Mouse (Mus musculus) embryonic facial prominence, embryonic 13.5 days (tissue): Measurements from ENCODE around the gene Lrrc3b. TPM values are rescaled to one million over a fixed set of nuclear protein-coding genes. Genes with fewer than 3 reads are reported as not detected.

Experiments used
- ATAC-seq: fragments of 200-750 bp; cut with Nextera tagmentation; 2 replicates; pipeline ENCODE4 v1.8.0; 2017; ENCODE audit warnings: low read depth; ENCODE audit not compliant: insufficient number of reproducible peaks, insufficient read depth, low FRiP score, low TSS enrichment
- H3K27ac ChIP-seq: fragments of 300-500 bp; sonication (generic); 2 replicates; pipeline ENCODE4 v1.5.1; 2015; ENCODE audit warnings: moderate library complexity, mild to moderate bottlenecking, inconsistent platforms
- H3K27me3 ChIP-seq: fragments of 300-500 bp; sonication (generic); 2 replicates; pipeline ENCODE4 v1.6.1; 2015; ENCODE audit warnings: mild to moderate bottlenecking, inconsistent platforms
- H3K36me3 ChIP-seq: fragments of 300-500 bp; sonication (generic); 2 replicates; pipeline ENCODE4 v1.6.1; 2015; ENCODE audit warnings: mild to moderate bottlenecking, inconsistent platforms
- H3K4me1 ChIP-seq: fragments of 300-500 bp; sonication (generic); 2 replicates; pipeline ENCODE4 v1.6.1; 2015; ENCODE audit warnings: inconsistent platforms
- H3K4me2 ChIP-seq: fragments of 300-500 bp; sonication (generic); 2 replicates; pipeline ENCODE4 v1.6.1; 2015; ENCODE audit warnings: moderate library complexity, mild to moderate bottlenecking, inconsistent platforms
- H3K4me3 ChIP-seq: fragments of 300-500 bp; sonication (generic); 2 replicates; pipeline ENCODE4 v1.5.1; 2015; ENCODE audit warnings: mild to moderate bottlenecking, inconsistent platforms
- H3K9ac ChIP-seq: fragments of 300-500 bp; sonication (generic); 2 replicates; pipeline ENCODE4 v1.6.1; 2015; ENCODE audit warnings: mild to moderate bottlenecking, inconsistent platforms
- H3K9me3 ChIP-seq: fragments of 300-500 bp; sonication (generic); 2 replicates; pipeline ENCODE4 v1.6.1; 2016; ENCODE audit warnings: inconsistent platforms
- whole genome bisulfite sequencing: fragments of 180-500 bp; shearing (Covaris S2); methylation state at CpG from one replicate; pipeline ENCODE4 v1.1.7; 2015; ENCODE audit warnings: mixed read lengths; 5-methylcytosine and 5-hydroxymethylcytosine counted together
- polyA plus RNA-seq: library from polyadenylated mRNA; unstranded; fragments of >200 nt; fragmentation: Nextera tagmentation; extraction: Ambion mirVana; gene quantifications from 2 replicates; pipeline ENCODE4 v1.2.1, GENCODE M21; 2015

Lrrc3b gene
- polyA plus RNA-seq, 1 experiment from 2014 or later = 1.6 TPM

GRCm38 (mm10) chr14:15383133-15383532 lies 55.7 kb downstream of the Lrrc3b start:
- Histone ChIP-seq H3K27me3 (no peaks in the 10 kb centered on the region), H3K9me3 (no peaks in the 10 kb centered on the region), H3K36me3 (no peaks in the 10 kb centered on the region), H3K27ac (no peak overlapping the region), H3K4me3 (no peak overlapping the region), H3K9ac (no peak overlapping the region), H3K4me2 (no peak overlapping the region), H3K4me1 (no peaks in the 10 kb centered on the region)
- 49% methylated on average over 2 of the region's 2 CpGs for WGBS
- ATAC-seq = no peak

DNA sequence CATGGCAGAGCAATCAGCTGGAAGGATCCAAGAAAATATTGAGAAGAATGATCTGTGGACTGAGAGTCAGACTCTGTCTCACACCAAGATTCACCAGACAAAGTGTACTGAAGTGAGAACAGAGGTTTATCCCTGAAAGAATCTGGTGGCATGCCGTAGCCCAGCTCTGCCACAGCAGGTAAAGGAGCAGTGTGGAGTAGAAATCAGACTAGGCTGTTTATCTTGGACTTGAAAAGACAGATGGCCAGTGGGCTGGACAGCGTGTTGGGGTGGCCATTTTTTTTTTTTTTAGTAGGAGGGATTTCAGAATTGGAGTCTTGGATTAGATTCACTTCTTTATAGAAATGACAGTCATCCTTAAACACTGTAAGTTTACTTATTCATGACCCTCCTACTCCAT lies 61.4 kb downstream of the Lrrc3b start:
- H3K27ac ChIP-seq = no peak overlapping the region
- H3K9ac ChIP-seq = no peak overlapping the region
- no peak for ATAC-seq
- 88% methylated on average over 2 of the region's 2 CpGs for WGBS
- no peaks in the 10 kb centered on the region for H3K27me3 ChIP-seq
- no peaks in the 10 kb centered on the region for H3K9me3 ChIP-seq
- H3K36me3 ChIP-seq = no peaks in the 10 kb centered on the region
- H3K4me1 ChIP-seq = no peaks in the 10 kb centered on the region
- no peak overlapping the region for H3K4me2 ChIP-seq
- no peak overlapping the region for H3K4me3 ChIP-seq

- Histone ChIP-seq H3K9ac (no peak overlapping the region), H3K27me3 (no peaks in the 10 kb centered on the region), H3K4me1 (no peaks in the 10 kb centered on the region), H3K4me3 (no peak overlapping the region), H3K36me3 (no peaks in the 10 kb centered on the region), H3K4me2 (no peak overlapping the region), H3K27ac (no peak overlapping the region), H3K9me3 (no peaks in the 10 kb centered on the region)
- 92% methylated on average over 1 of the region's 1 CpGs for WGBS
- ATAC-seq = no peak
Measured at GRCm38 (mm10) chr14:15376786-15377185, 62.0 kb downstream of the Lrrc3b start.

DNA sequence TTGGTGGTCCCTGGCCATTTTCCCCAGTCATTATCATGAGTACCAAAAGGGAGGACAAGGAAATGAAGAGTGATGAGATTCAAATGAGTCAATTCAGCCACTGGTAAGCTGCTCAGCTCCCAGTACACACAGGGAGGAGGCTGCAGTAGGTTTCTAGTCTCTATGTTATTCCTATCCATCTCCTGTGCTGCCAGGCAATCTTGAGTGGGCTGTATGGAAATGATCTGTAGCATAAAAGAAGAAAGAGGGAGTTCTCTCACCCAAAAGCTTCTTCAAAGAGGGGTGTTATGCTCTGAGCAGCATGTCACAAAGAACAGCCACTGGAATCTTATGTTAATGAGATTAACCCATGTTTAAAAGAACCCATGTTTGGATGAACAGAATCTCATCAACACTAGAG lies 64.5 kb downstream of the Lrrc3b start:
- H3K4me1 ChIP-seq = no peaks in the 10 kb centered on the region
- ATAC-seq = no peak
- no peaks in the 10 kb centered on the region for H3K27me3 ChIP-seq
- H3K4me2 ChIP-seq = no peak overlapping the region
- no peak overlapping the region for H3K27ac ChIP-seq
- no peak overlapping the region for H3K4me3 ChIP-seq
- H3K36me3 ChIP-seq = no peaks in the 10 kb centered on the region
- H3K9me3 ChIP-seq = no peaks in the 10 kb centered on the region
- no peak overlapping the region for H3K9ac ChIP-seq

DNA sequence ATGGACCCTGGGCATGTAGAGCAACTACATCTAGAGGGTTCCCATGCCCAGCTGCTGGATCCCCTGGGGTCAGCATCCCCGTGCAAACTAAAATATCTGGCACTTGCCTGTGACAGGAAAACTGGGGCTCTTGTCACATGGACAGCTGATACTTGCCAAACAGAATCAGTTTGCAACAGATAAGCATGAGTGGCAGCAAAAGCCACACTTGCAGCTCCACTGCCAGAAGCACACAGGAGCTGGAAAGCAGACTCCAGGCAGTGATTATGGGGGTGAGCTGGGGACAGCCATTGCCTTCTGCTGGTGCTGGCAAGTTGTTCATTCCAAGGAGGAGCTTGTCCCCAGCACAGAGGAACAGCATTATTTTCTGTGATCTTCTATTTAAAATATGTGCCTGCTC lies 65.8 kb downstream of the Lrrc3b start:
- Histone ChIP-seq H3K27ac (no peak overlapping the region), H3K36me3 (no peaks in the 10 kb centered on the region), H3K4me2 (no peak overlapping the region), H3K9ac (no peak overlapping the region), H3K9me3 (no peaks in the 10 kb centered on the region), H3K27me3 (no peaks in the 10 kb centered on the region), H3K4me1 (no peaks in the 10 kb centered on the region), H3K4me3 (no peak overlapping the region)
- ATAC-seq = no peak
- 48% methylated on average over 1 of the region's 1 CpGs for WGBS

DNA sequence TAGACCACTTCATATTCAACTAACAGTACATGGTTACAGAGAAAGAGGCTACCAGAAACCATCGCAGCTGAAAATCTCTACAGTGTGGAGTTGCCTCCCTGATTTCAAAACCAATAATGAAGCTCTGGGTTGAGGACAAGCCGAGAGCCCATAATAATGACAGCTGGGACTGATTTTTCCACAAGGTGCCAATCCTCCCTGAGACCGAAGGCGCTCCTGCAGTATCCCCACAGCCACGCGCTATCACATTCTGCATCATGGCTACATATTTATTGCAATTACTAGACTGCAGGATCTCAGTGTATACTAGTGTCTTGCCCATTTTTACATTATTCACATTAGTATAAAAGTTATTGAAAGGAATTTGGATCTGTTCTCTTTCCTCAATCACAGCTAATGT lies 73.7 kb downstream of the Lrrc3b start:
- Histone ChIP-seq H3K36me3 (no peaks in the 10 kb centered on the region), H3K27me3 (no peaks in the 10 kb centered on the region), H3K4me2 (no peak overlapping the region), H3K9me3 (no peaks in the 10 kb centered on the region), H3K9ac (no peak overlapping the region), H3K27ac (no peak overlapping the region), H3K4me3 (no peak overlapping the region), H3K4me1 (no peaks in the 10 kb centered on the region)
- WGBS = 81% methylated on average over 6 of the region's 6 CpGs
- no peak for ATAC-seq

GRCm38 (mm10) chr14:15359893-15360292 lies 78.9 kb downstream of the Lrrc3b start:
- Histone ChIP-seq H3K9me3 (no peaks in the 10 kb centered on the region), H3K27me3 (no peaks in the 10 kb centered on the region), H3K4me3 (no peak overlapping the region), H3K4me1 (no peaks in the 10 kb centered on the region), H3K36me3 (no peaks in the 10 kb centered on the region), H3K27ac (no peak overlapping the region), H3K4me2 (no peak overlapping the region), H3K9ac (no peak overlapping the region)
- ATAC-seq = no peak
- 95% methylated on average over 1 of the region's 1 CpGs for whole genome bisulfite sequencing

GRCm38 (mm10) chr14:15359134-15359533 lies 79.7 kb downstream of the Lrrc3b start:
- Histone ChIP-seq H3K27ac (no peak overlapping the region), H3K36me3 (no peaks in the 10 kb centered on the region), H3K4me1 (no peaks in the 10 kb centered on the region), H3K4me2 (no peak overlapping the region), H3K4me3 (no peak overlapping the region), H3K9ac (no peak overlapping the region), H3K27me3 (no peaks in the 10 kb centered on the region), H3K9me3 (no peaks in the 10 kb centered on the region)
- ATAC-seq = no peak
- WGBS = 52% methylated on average over 3 of the region's 3 CpGs

DNA sequence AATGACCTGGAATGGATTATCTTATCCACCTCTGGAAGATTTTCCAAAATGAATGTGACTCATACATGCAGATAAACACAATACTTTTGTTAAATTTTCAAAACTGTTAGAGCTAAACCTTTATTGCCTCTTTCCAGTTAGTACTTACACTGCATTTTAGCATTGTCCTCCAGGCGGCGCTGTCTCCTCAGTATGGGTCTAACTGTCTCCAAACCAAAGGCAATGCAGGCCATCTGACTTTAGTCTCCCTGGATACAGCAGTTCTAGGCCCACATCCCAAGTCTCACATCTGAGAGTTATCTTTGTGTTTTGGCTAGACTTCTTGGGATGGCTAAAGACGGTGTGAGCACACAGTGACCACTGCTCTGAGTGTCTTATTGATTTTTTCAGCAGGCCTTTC lies 83.3 kb downstream of the Lrrc3b start:
- Histone ChIP-seq H3K9me3 (no peaks in the 10 kb centered on the region), H3K4me2 (no peak overlapping the region), H3K36me3 (no peaks in the 10 kb centered on the region), H3K4me3 (no peak overlapping the region), H3K4me1 (no peaks in the 10 kb centered on the region), H3K27ac (no peak overlapping the region), H3K27me3 (no peaks in the 10 kb centered on the region), H3K9ac (no peak overlapping the region)
- 25% methylated on average over 3 of the region's 3 CpGs for WGBS
- ATAC-seq = no peak

DNA sequence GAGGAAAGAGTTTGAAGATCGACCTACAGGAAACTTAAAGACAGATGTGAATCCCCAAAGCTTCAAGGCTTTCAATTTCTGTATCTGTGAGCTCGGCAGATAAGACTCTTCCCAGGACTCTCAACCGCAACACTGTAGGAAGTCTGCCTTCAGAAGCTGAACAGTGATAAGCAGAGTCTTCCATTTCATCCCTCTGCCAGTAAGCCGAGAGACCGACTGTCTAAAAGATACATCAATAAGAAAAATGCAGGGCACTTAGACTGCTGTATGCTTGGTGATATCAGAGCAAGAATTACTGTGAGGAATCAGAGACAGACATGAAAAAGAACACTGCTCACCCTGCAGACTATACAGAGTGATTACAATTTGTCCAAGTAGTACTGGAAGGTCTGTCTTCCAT lies 84.5 kb downstream of the Lrrc3b start:
- no peak overlapping the region for H3K9ac ChIP-seq
- H3K4me1 ChIP-seq = no peaks in the 10 kb centered on the region
- H3K4me3 ChIP-seq = no peak overlapping the region
- H3K27me3 ChIP-seq = no peaks in the 10 kb centered on the region
- H3K4me2 ChIP-seq = no peak overlapping the region
- no peaks in the 10 kb centered on the region for H3K9me3 ChIP-seq
- no peaks in the 10 kb centered on the region for H3K36me3 ChIP-seq
- 65% methylated on average over 5 of the region's 5 CpGs for WGBS
- no peak overlapping the region for H3K27ac ChIP-seq
- ATAC-seq = no peak

- no peak for ATAC-seq
- H3K4me1 ChIP-seq = no peaks in the 10 kb centered on the region
- no peak overlapping the region for H3K9ac ChIP-seq
- no peaks in the 10 kb centered on the region for H3K36me3 ChIP-seq
- WGBS = 48% methylated on average over 2 of the region's 2 CpGs
- H3K9me3 ChIP-seq = no peaks in the 10 kb centered on the region
- no peak overlapping the region for H3K4me3 ChIP-seq
- no peak overlapping the region for H3K27ac ChIP-seq
- H3K27me3 ChIP-seq = no peaks in the 10 kb centered on the region
- H3K4me2 ChIP-seq = no peak overlapping the region
Measured at GRCm38 (mm10) chr14:15333130-15333529, 105.7 kb downstream of the Lrrc3b start.

DNA sequence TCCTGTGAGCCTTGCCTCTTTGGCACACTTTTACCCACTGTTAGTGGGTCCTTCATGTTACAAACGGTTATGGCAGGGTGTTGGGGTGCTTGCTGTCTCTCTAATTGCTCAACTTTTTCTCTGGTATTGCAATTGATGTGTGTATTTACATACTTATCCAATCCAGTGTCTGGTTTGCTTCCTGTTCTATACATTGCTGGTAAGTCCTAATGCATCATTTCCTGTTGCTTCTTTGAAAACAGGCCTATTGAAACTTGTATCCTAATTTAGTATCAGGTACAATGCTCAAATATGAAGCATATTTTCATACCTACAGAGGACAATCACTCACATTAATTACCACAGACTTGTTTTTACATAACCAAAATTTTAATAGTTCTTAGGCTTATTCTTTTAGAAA lies 107.4 kb downstream of the Lrrc3b start:
- Histone ChIP-seq H3K36me3 (no peaks in the 10 kb centered on the region), H3K27me3 (no peaks in the 10 kb centered on the region), H3K9me3 (no peaks in the 10 kb centered on the region), H3K4me1 (no peaks in the 10 kb centered on the region), H3K4me2 (no peak overlapping the region), H3K27ac (no peak overlapping the region), H3K9ac (no peak overlapping the region), H3K4me3 (no peak overlapping the region)
- ATAC-seq = no peak
- WGBS = 42% methylated on average over 1 of the region's 1 CpGs

DNA sequence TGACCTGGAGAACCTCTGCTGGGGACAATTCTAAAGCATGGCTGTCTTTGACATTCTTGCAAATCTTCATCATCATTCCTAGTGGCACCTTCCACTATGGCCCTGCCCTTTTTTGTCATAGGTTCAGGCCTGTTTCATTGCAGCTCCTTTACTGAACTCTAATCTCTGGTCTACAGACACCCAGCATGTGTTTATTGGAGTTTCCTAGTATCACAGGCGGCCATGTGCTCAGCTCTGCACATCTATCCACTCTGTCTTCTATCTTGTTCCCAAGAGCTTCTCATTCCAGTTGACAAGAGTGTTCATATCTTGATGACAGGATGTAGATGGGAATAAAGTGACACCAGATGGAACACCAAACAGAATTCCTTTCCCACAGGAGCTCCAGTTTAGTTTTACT lies 108.6 kb downstream of the Lrrc3b start:
- Histone ChIP-seq H3K9me3 (no peaks in the 10 kb centered on the region), H3K4me2 (no peak overlapping the region), H3K27ac (no peak overlapping the region), H3K27me3 (no peaks in the 10 kb centered on the region), H3K4me3 (no peak overlapping the region), H3K9ac (no peak overlapping the region), H3K36me3 (no peaks in the 10 kb centered on the region), H3K4me1 (no peaks in the 10 kb centered on the region)
- no peak for ATAC-seq
- 84% methylated on average over 1 of the region's 1 CpGs for WGBS
